Mouse (Mus musculus) MEL (cell line): ENCODE measurements around the gene Ch25h. TPM values are rescaled to one million over a fixed set of nuclear protein-coding genes. Genes with fewer than 3 reads are reported as not detected.

Experiments
- DNase-seq: peaks from one replicate; pipeline ENCODE4 v3.0.0; 2011; ENCODE audit warnings: low read depth, low spot score
- H3K27ac ChIP-seq: 2 replicates; pipeline ENCODE4 v1.5.1; 2012; ENCODE audit warnings: low read depth, mild to moderate bottlenecking, control low read depth, low read length, moderate library complexity; ENCODE audit not compliant: control insufficient read depth
- H3K27me3 ChIP-seq, 2 experiments: fragments of 150-350 bp in 1 of 2; sonication (generic) in 1 of 2; 2 replicates each; pipeline ENCODE4 v1.6.1; 2012; ENCODE audit warnings: low read length in 2 of 2, mild to moderate bottlenecking in 2 of 2, improper control_type of control experiment in 1 of 2, moderate library complexity in 1 of 2; ENCODE audit not compliant: insufficient read depth in 2 of 2, control insufficient read depth in 1 of 2
- H3K36me3 ChIP-seq, 2 experiments: 2 replicates each; pipeline ENCODE4 v1.6.1; 2012 to 2014; ENCODE audit warnings: low read length in 2 of 2, improper control_type of control experiment in 1 of 2, inconsistent platforms in 1 of 2, mild to moderate bottlenecking in 1 of 2; ENCODE audit not compliant: insufficient read depth in 2 of 2, control insufficient read depth in 1 of 2
- H3K4me1 ChIP-seq, 2 experiments: fragments of 150-350 bp in 1 of 2; sonication (generic) in 1 of 2; 2 replicates each; pipeline ENCODE4 v1.6.1; 2012; ENCODE audit warnings: low read length in 2 of 2, improper control_type of control experiment in 1 of 2, mild to moderate bottlenecking in 1 of 2; ENCODE audit not compliant: insufficient read depth in 2 of 2, control insufficient read depth in 1 of 2
- H3K4me3 ChIP-seq, 2 experiments: fragments of 150-350 bp in 1 of 2; sonication (generic) in 1 of 2; 2 replicates each; pipeline ENCODE4 v1.5.1; 2012; ENCODE audit warnings: low read depth in 2 of 2, low read length in 2 of 2, mild to moderate bottlenecking in 2 of 2, moderate library complexity in 2 of 2, control low read depth in 1 of 2, improper control_type of control experiment in 1 of 2; ENCODE audit not compliant: control insufficient read depth in 1 of 2, insufficient read depth in 1 of 2
- H3K79me2 ChIP-seq: 2 replicates; pipeline ENCODE4 v1.6.1; 2012; ENCODE audit warnings: mild to moderate bottlenecking, low read length, moderate library complexity; ENCODE audit not compliant: control insufficient read depth, poor library complexity, insufficient read depth
- H3K9ac ChIP-seq: 2 replicates; pipeline ENCODE4 v1.6.1; 2012; ENCODE audit warnings: low read depth, mild to moderate bottlenecking, control low read depth, low read length, moderate library complexity; ENCODE audit not compliant: control insufficient read depth, poor library complexity, severe bottlenecking
- H3K9me3 ChIP-seq: fragments of 150-350 bp; sonication (generic); replicated peaks from 2 replicates; pipeline ENCODE4 v1.6.1; 2012; ENCODE audit warnings: mild to moderate bottlenecking, low read length, improper control_type of control experiment, moderate library complexity; ENCODE audit not compliant: insufficient read depth
- CHD2 ChIP-seq: IDR thresholded peaks from 2 replicates; pipeline ENCODE4 v1.6.1; 2011; ENCODE audit warnings: low read length, improper control_type of control experiment
- CTCF ChIP-seq, 3 experiments: IDR thresholded peaks in 2 of 3; conservative IDR thresholded peaks in 1 of 3; 2 replicates each; pipeline ENCODE4 v1.5.1; 2011 to 2012; ENCODE audit warnings: low read length in 3 of 3, low read depth in 2 of 3, mild to moderate bottlenecking in 2 of 3, improper control_type of control experiment in 1 of 3, inconsistent platforms in 1 of 3, mixed read lengths in 1 of 3, moderate library complexity in 1 of 3; ENCODE audit not compliant: control insufficient read depth in 1 of 3, insufficient read depth in 1 of 3, poor library complexity in 1 of 3, severe bottlenecking in 1 of 3
- E2F4 ChIP-seq: IDR thresholded peaks from 2 replicates; pipeline ENCODE4 v1.6.1; 2011; ENCODE audit warnings: low read depth, low read length, improper control_type of control experiment, borderline replicate concordance
- GABPA ChIP-seq: IDR thresholded peaks from 2 replicates; pipeline ENCODE4 v1.6.1; 2012; ENCODE audit warnings: low read depth, mild to moderate bottlenecking, inconsistent platforms, low read length, improper control_type of control experiment, moderate library complexity
- GATA1 ChIP-seq: IDR thresholded peaks from 2 replicates; pipeline ENCODE4 v1.6.1; 2011; ENCODE audit warnings: low read depth, low read length, improper control_type of control experiment
- HCFC1 ChIP-seq: IDR thresholded peaks from 2 replicates; pipeline ENCODE4 v1.6.1; 2012; ENCODE audit warnings: low read depth, mild to moderate bottlenecking, inconsistent platforms, low read length, improper control_type of control experiment, moderate library complexity
- JUND ChIP-seq: IDR thresholded peaks from 2 replicates; pipeline ENCODE4 v1.6.1; 2011; ENCODE audit warnings: low read depth, mild to moderate bottlenecking, improper control_type of control experiment, low read length
- MAX ChIP-seq: IDR thresholded peaks from 2 replicates; pipeline ENCODE4 v1.6.1; 2011; ENCODE audit warnings: low read length, improper control_type of control experiment
- MAZ ChIP-seq: IDR thresholded peaks from 2 replicates; pipeline ENCODE4 v1.6.1; 2012; ENCODE audit warnings: low read depth, mild to moderate bottlenecking, inconsistent platforms, low read length, improper control_type of control experiment
- MEF2A ChIP-seq: IDR thresholded peaks from 2 replicates; pipeline ENCODE4 v1.6.1; 2014; ENCODE audit warnings: low read depth, mild to moderate bottlenecking, inconsistent platforms, low read length, improper control_type of control experiment; ENCODE audit not compliant: poor library complexity, insufficient replicate concordance, severe bottlenecking; ENCODE audit errors: extremely low read depth
- MYB ChIP-seq: IDR thresholded peaks from 2 replicates; pipeline ENCODE4 v1.6.1; 2011; ENCODE audit warnings: mild to moderate bottlenecking, low read depth, low read length, improper control_type of control experiment
- NELFE ChIP-seq: IDR thresholded peaks from 2 replicates; pipeline ENCODE4 v1.6.1; 2011; ENCODE audit warnings: low read depth, low read length, improper control_type of control experiment
- POLR2A ChIP-seq, 2 experiments: IDR thresholded peaks; 2 replicates each; pipeline ENCODE4 v1.6.1; 2011 to 2012; ENCODE audit warnings: low read length in 2 of 2, mild to moderate bottlenecking in 2 of 2, control low read depth in 1 of 2, improper control_type of control experiment in 1 of 2, low read depth in 1 of 2, moderate library complexity in 1 of 2; ENCODE audit not compliant: control insufficient read depth in 1 of 2, insufficient read depth in 1 of 2, poor library complexity in 1 of 2
- RAD21 ChIP-seq: IDR thresholded peaks from 2 replicates; pipeline ENCODE4 v1.6.1; 2011; ENCODE audit warnings: mild to moderate bottlenecking, low read depth, low read length, improper control_type of control experiment
- SIN3A ChIP-seq: IDR thresholded peaks from 2 replicates; pipeline ENCODE4 v1.6.1; 2012; ENCODE audit warnings: low read length, improper control_type of control experiment, inconsistent platforms
- SMC3 ChIP-seq: IDR thresholded peaks from 2 replicates; pipeline ENCODE4 v1.6.1; 2011; ENCODE audit warnings: low read depth, low read length, improper control_type of control experiment
- ZMIZ1 ChIP-seq: IDR thresholded peaks from 2 replicates; pipeline ENCODE4 v1.6.1; 2012; ENCODE audit warnings: low read depth, mild to moderate bottlenecking, inconsistent platforms, low read length, improper control_type of control experiment, moderate library complexity
- polyA plus RNA-seq, 2 experiments: library from polyadenylated mRNA; stranded (reverse) in 1 of 2; unstranded in 1 of 2; fragments of >175 nt in 1 of 2; fragments of >200 nt in 1 of 2; gene quantifications; 2 replicates each; pipeline versions ENCODE4 v1.2.1 to v1.2.4; 2012; ENCODE audit warnings: low replicate concordance in 2 of 2, low read depth in 1 of 2; ENCODE audit not compliant: insufficient read length in 2 of 2, insufficient read depth in 1 of 2, missing spikeins in 1 of 2
- total RNA-seq: library from RNA; depleted of rRNA; stranded (reverse); fragments of 300-350 nt; gene quantifications from 2 replicates; pipeline ENCODE4 v1.2.3, GENCODE M21; 2012

Gene Ch25h
- total and polyA plus RNA-seq, 3 experiments, result not detected

- Histone ChIP-seq H3K4me1 (peaks cover 0 to 3% of the 10 kb centered on the region in 2 experiments; a peak in 2 of 4 replicates), H3K9me3 (no peaks in the 10 kb centered on the region), H3K27ac (no peak overlapping the region), H3K79me2 (no peaks in the 10 kb centered on the region), H3K9ac (no peak overlapping the region), H3K4me3 (no peak overlapping the region), H3K36me3 (peaks cover 0 to 4% of the 10 kb centered on the region in 2 experiments; a peak in 2 of 4 replicates), H3K27me3 (no peaks in the 10 kb centered on the region)
- peak; percentile 81 for DNase-seq
- TF ChIP-seq SMC3 (peak; percentile 68), RAD21 (peak; percentile 42), CTCF (IDR thresholded peaks at IDR 0.05 in 2 of 3, conservative IDR thresholded peaks at IDR 0.05 in 1 of 3; ENCODE audit: control insufficient read depth in 1 of 3, insufficient read depth in 1 of 3, low read depth in 2 of 3, low read length in 3 of 3, poor library complexity in 1 of 3, severe bottlenecking in 1 of 3) (peak; percentile 45 to 70 (median 53)), MEF2A (no peak), MYB (no peak), CHD2 (no peak), ZMIZ1 (no peak), GABPA (no peak), MAX (no peak), POLR2A (IDR thresholded peaks at IDR 0.05; ENCODE audit: control insufficient read depth in 1 of 2, insufficient read depth in 1 of 2, low read depth in 1 of 2, low read length in 2 of 2, poor library complexity in 1 of 2) (no peak)
Measured at GRCm38 (mm10) chr19:34500763-34501162, 25.8 kb upstream of the Ch25h start.

GRCm38 (mm10) chr19:34496353-34496752, 21.4 kb upstream of the Ch25h start:
- Histone ChIP-seq H3K4me3 (no peak overlapping the region), H3K4me1 (peaks cover 0 to 2% of the 10 kb centered on the region in 2 experiments; a peak in 1 of 4 replicates), H3K79me2 (no peaks in the 10 kb centered on the region), H3K36me3 (no peaks in the 10 kb centered on the region), H3K27me3 (no peaks in the 10 kb centered on the region), H3K9ac (no peak overlapping the region), H3K27ac (no peak overlapping the region), H3K9me3 (no peaks in the 10 kb centered on the region)
- no peak for DNase-seq
- no peak for TF ChIP-seq RAD21

GRCm38 (mm10) chr19:34493859-34494258, 18.9 kb upstream of the Ch25h start:
- no peak for DNase-seq
- Histone ChIP-seq H3K36me3 (no peaks in the 10 kb centered on the region), H3K79me2 (no peaks in the 10 kb centered on the region), H3K27ac (no peak overlapping the region), H3K4me1 (peaks cover 0 to 2% of the 10 kb centered on the region in 2 experiments; a peak in 1 of 4 replicates), H3K9ac (no peak overlapping the region), H3K9me3 (no peaks in the 10 kb centered on the region), H3K4me3 (no peak overlapping the region), H3K27me3 (no peaks in the 10 kb centered on the region)
- TF ChIP-seq RAD21 (no peak), HCFC1 (no peak), E2F4 (no peak), NELFE (no peak), MAZ (no peak), JUND (no peak), GATA1 (no peak), POLR2A (IDR thresholded peaks at IDR 0.05; ENCODE audit: control insufficient read depth in 1 of 2, insufficient read depth in 1 of 2, low read depth in 1 of 2, low read length in 2 of 2, poor library complexity in 1 of 2) (no peak), SIN3A (no peak)
